ENCODE assay signal across 18 mouse cellular contexts in the genomic region with DNA sequence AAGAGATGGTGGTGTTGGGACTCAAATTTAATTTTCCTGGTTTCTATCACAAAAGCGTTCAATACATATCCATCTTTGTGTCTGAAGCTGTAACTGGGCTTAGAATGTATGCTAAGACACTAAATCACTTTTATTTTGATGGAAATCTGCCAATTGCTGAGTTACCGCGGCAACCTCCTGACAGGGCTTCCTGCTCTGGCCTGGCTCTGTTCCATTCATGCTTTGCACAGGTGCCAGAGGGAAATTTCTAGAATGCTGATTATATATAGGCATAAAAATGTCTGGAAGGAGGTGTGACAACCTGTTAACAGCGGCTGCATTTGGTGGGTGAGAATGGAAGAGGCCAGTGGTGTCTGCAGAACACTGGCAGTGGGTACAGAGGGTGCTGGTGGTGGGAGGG. TPM values are rescaled to one million over a fixed set of nuclear protein-coding genes. Genes with fewer than 3 reads are reported as not detected.
A peak's percentile ranks its signal among the peaks of the same experiment; 100 is the strongest.
DNase-seq lines count a peak whose midpoint lies in the region; ATAC-seq lines count a peak whose summit lies in the region.
"Had no signal": no experiment of that assay in that cellular context is flagged by ENCODE, and none has a peak within 500 bp of the region (broad histone marks: within the 10 kb centered on the region; RNA-seq: fewer than 3 reads in every experiment).

No protein-coding gene starts in this region.

- peak; percentile 18 for DNase-seq in forebrain, embryonic 11.5 days (ENCODE audit: low spot score)
- peak; percentile 35 for DNase-seq in urinary bladder, postnatal 14 days (ENCODE audit: low spot score)
- no peak for DNase-seq in urinary bladder, postnatal 36 days (ENCODE audit: low spot score in 2 of 2)
- no peak for DNase-seq in embryo, embryonic 10 days (ENCODE audit: low spot score)
- no peak for DNase-seq in B cell, adult 2 months
- DNase-seq: cerebellum, adult 11 months; gastrocnemius, postnatal 25 days; lung, adult 2 months; right cerebral cortex, postnatal 4 days had no signal

- ATAC-seq in forebrain, embryonic 11.5 days (replicated peaks; ENCODE audit: low FRiP score), result no peak
- no peak for ATAC-seq in forebrain, embryonic 15.5 days (replicated peaks)
- 0 out of 2 replicates have a peak, but pooled peaks have one; percentile 15 for ATAC-seq in kidney, embryonic 16.5 days (ENCODE audit: low FRiP score, low TSS enrichment)
- no peak for ATAC-seq in kidney, embryonic 15.5 days (replicated peaks; ENCODE audit: low FRiP score)
- ATAC-seq: intestine, embryonic 16.5 days had no signal

- 91% methylated on average over 4 of the region's 4 CpGs for WGBS in forebrain, embryonic 11.5 days
- WGBS in forebrain, embryonic 15.5 days, result 57% methylated on average over 4 of the region's 4 CpGs
- 51% methylated on average over 4 of the region's 4 CpGs for WGBS in kidney, embryonic 16.5 days
- WGBS in kidney, embryonic 15.5 days, result 41% methylated on average over 4 of the region's 4 CpGs

- no peaks in the 10 kb centered on the region for H3K4me1 ChIP-seq in forebrain, embryonic 11.5 days (replicated peaks; ENCODE audit: control insufficient read depth, insufficient read depth, low read length)
- peaks cover 11% of the 10 kb centered on the region for H3K4me1 ChIP-seq in forebrain, embryonic 15.5 days
- peaks cover 8% of the 10 kb centered on the region; the same call in 1 of the 2 replicates for H3K4me1 ChIP-seq in kidney, embryonic 16.5 days (ENCODE audit: insufficient read depth, low read length)
- peaks cover 9% of the 10 kb centered on the region; the same call in 1 of the 2 replicates for H3K4me1 ChIP-seq in kidney, embryonic 15.5 days

- H3K27me3 ChIP-seq in forebrain, embryonic 11.5 days (ENCODE audit: control insufficient read depth, insufficient read depth, low read length), result no peaks in the 10 kb centered on the region
- H3K27me3 ChIP-seq in forebrain, embryonic 15.5 days, result no peaks in the 10 kb centered on the region
- H3K27me3 ChIP-seq in kidney, embryonic 16.5 days (ENCODE audit: insufficient read depth, low read length), result no peaks in the 10 kb centered on the region; the same call in 1 of the 2 replicates
- H3K27me3 ChIP-seq in kidney, embryonic 15.5 days, result no peaks in the 10 kb centered on the region
- H3K27me3 ChIP-seq: neural tube, embryonic 15.5 days had no signal

- no peaks in the 10 kb centered on the region for H3K36me3 ChIP-seq in forebrain, embryonic 11.5 days (ENCODE audit: control insufficient read depth, insufficient read depth, low read length)
- H3K36me3 ChIP-seq in forebrain, embryonic 15.5 days, result no peaks in the 10 kb centered on the region
- H3K36me3 ChIP-seq in kidney, embryonic 16.5 days (ENCODE audit: insufficient read depth, low read length), result no peaks in the 10 kb centered on the region
- no peaks in the 10 kb centered on the region for H3K36me3 ChIP-seq in kidney, embryonic 15.5 days
- H3K36me3 ChIP-seq: G1E; neural tube, embryonic 15.5 days had no signal

- H3K4me2 ChIP-seq in forebrain, embryonic 11.5 days (ENCODE audit: low read depth, low read length, severe bottlenecking), result no peak overlapping the region
- H3K4me2 ChIP-seq in forebrain, embryonic 15.5 days (replicated peaks), result no peak overlapping the region
- no peak overlapping the region for H3K4me2 ChIP-seq in kidney, embryonic 16.5 days (replicated peaks; ENCODE audit: low read depth, low read length)
- H3K4me2 ChIP-seq in kidney, embryonic 15.5 days, result no peak overlapping the region
- H3K4me2 ChIP-seq: heart, embryonic 11.5 days; neural tube, embryonic 15.5 days had no signal

- H3K9ac ChIP-seq in forebrain, embryonic 11.5 days (ENCODE audit: low read length), result no peak overlapping the region
- H3K9ac ChIP-seq in forebrain, embryonic 15.5 days (replicated peaks), result no peak overlapping the region
- no peak overlapping the region for H3K9ac ChIP-seq in kidney, embryonic 16.5 days (replicated peaks; ENCODE audit: low read length)
- H3K9ac ChIP-seq in kidney, embryonic 15.5 days, result no peak overlapping the region
- H3K9ac ChIP-seq: neural tube, embryonic 15.5 days had no signal

- no peaks in the 10 kb centered on the region for H3K9me3 ChIP-seq in forebrain, embryonic 11.5 days (ENCODE audit: control insufficient read depth, low read length)
- H3K9me3 ChIP-seq in forebrain, embryonic 15.5 days, result no peaks in the 10 kb centered on the region
- no peaks in the 10 kb centered on the region for H3K9me3 ChIP-seq in kidney, embryonic 16.5 days (ENCODE audit: low read length)
- no peaks in the 10 kb centered on the region for H3K9me3 ChIP-seq in kidney, embryonic 15.5 days (replicated peaks)
- H3K9me3 ChIP-seq: neural tube, embryonic 15.5 days had no signal

- no peak overlapping the region for H3K4me3 ChIP-seq in forebrain, embryonic 11.5 days (ENCODE audit: low read depth, low read length)
- H3K4me3 ChIP-seq in forebrain, embryonic 15.5 days, result no peak overlapping the region
- no peak overlapping the region for H3K4me3 ChIP-seq in kidney, embryonic 16.5 days (ENCODE audit: low read length)
- H3K4me3 ChIP-seq in kidney, embryonic 15.5 days (replicated peaks), result no peak overlapping the region
- H3K4me3 ChIP-seq: neural tube, embryonic 15.5 days had no signal

- H3K27ac ChIP-seq in forebrain, embryonic 11.5 days (ENCODE audit: low read depth, low read length), result no peak overlapping the region
- H3K27ac ChIP-seq in forebrain, embryonic 15.5 days (replicated peaks), result no peak overlapping the region
- H3K27ac ChIP-seq in kidney, embryonic 16.5 days (ENCODE audit: low read length), result no peak overlapping the region
- no peak overlapping the region for H3K27ac ChIP-seq in kidney, embryonic 15.5 days
- H3K27ac ChIP-seq: neural tube, embryonic 15.5 days had no signal

RNA-seq across cellular contexts. Expression of gene Gm32742, which starts 18.8 kb away (rescaled TPM):
- not detected in 2 replicates for polyA plus RNA-seq in forebrain, embryonic 11.5 days (2014; fragmentation: Nextera tagmentation; extraction: Ambion mirVana)
- polyA plus RNA-seq in forebrain, embryonic 15.5 days (2015; fragmentation: Nextera tagmentation; extraction: Ambion mirVana), result 0.04 TPM in 1 of 2 replicates, not detected in the other
- 0.01 and 0.03 TPM in 2 replicates for polyA plus RNA-seq in kidney, embryonic 16.5 days (2015; fragmentation: Nextera tagmentation; extraction: Ambion mirVana)
- polyA plus RNA-seq in kidney, embryonic 15.5 days (2015; fragmentation: Nextera tagmentation; extraction: Ambion mirVana), result 0.01 and 0.03 TPM in 2 replicates
- polyA plus RNA-seq: liver, adult 2 months; neural tube, embryonic 15.5 days had no signal

RNA-seq across cellular contexts. Expression of gene 4833427G06Rik, which starts 44.6 kb away (rescaled TPM):
- polyA plus RNA-seq in forebrain, embryonic 11.5 days (2014; fragmentation: Nextera tagmentation; extraction: Ambion mirVana), result not detected in 2 replicates
- 0.32 and 1.1 TPM in 2 replicates for polyA plus RNA-seq in forebrain, embryonic 15.5 days (2015; fragmentation: Nextera tagmentation; extraction: Ambion mirVana)
- not detected in 2 replicates for polyA plus RNA-seq in kidney, embryonic 16.5 days (2015; fragmentation: Nextera tagmentation; extraction: Ambion mirVana)
- polyA plus RNA-seq in kidney, embryonic 15.5 days (2015; fragmentation: Nextera tagmentation; extraction: Ambion mirVana), result not detected in 2 replicates
- polyA plus RNA-seq: heart, embryonic 11.5 days; intestine, embryonic 16.5 days; liver, adult 2 months; urinary bladder, adult 2 months had no signal

Comparison
In these comparisons a context has a peak if more than half of its experiments do, and no peak if none do; other contexts are left out.
1. DNase-seq: peak in forebrain, embryonic 11.5 days (single experiment) and urinary bladder, postnatal 14 days (single experiment); none in urinary bladder, postnatal 36 days (0 of 2), embryo, embryonic 10 days (single experiment) and B cell, adult 2 months (0 of 2).